Mouse (Mus musculus) gastrocnemius, postnatal 36 days (tissue): Measurements from ENCODE around the gene Gm20814. TPM values are rescaled to one million over a fixed set of nuclear protein-coding genes. Genes with fewer than 3 reads are reported as not detected.
"Not testable (repeated sequence)": the region's sequence is repeated elsewhere in the genome, so short reads cannot be mapped to it uniquely, and the experiment has no call there.

Experiments used
- DNase-seq, 2 experiments: peaks; one replicate each; pipeline ENCODE4 v3.0.0; 2022
- intact Hi-C: fragments of 180-260 bp; cut with DNase I; formaldehyde crosslinking; loops from one replicate; pipeline ENCODE4 v1.15.1; 2025
- long read RNA-seq, 2 experiments: library from polyadenylated mRNA; stranded (forward); transcript quantifications; one replicate each; pipeline ENCODE4 v2.0.0; 2021
- total RNA-seq, 2 experiments: library from RNA; stranded (reverse); gene quantifications; 2 replicates each; pipeline ENCODE4 v1.2.3; 2021

Gene Gm20814
- not detected for total RNA-seq
- long read RNA-seq, experiment 1, result 0 reads
- long read RNA-seq, experiment 2, result 0 reads

- DNase-seq, intact Hi-C loops: not testable (repeated sequence)
Observed at GRCm38 (mm10) chrY:75195556-75195955, at the start of gene Gm20814. TSS of gene Gm20814 (plus strand) at chrY:75195856.
